In genomic region chr16:30066852-30067301, GRCm38 (mm10) we compare ENCODE assay signal across 8 mouse cellular contexts. TPM values are rescaled to one million over a fixed set of nuclear protein-coding genes. Genes with fewer than 3 reads are reported as not detected.
A peak's percentile ranks its signal among the peaks of the same experiment; 100 is the strongest.
DNase-seq lines count a peak whose midpoint lies in the region; ATAC-seq and TF ChIP-seq lines count a peak whose summit lies in the region.

No protein-coding gene starts in this region.

- peak overlapping the region; percentile 66 for H3K9ac ChIP-seq in hindbrain, embryonic 11.5 days (ENCODE audit: low read depth, low read length)
- H3K9ac ChIP-seq in lung, postnatal 0 days (replicated peaks; ENCODE audit: low read depth), result peak overlapping the region; percentile 82

- H3K4me3 ChIP-seq in G1E (ENCODE audit: low read depth, low read length), result peak overlapping the region; percentile 74
- H3K4me3 ChIP-seq in cerebellum, adult 2 months (replicated peaks; ENCODE audit: insufficient read depth, low read depth, low read length), result peak overlapping the region; percentile 54
- peak overlapping the region; percentile 55 for H3K4me3 ChIP-seq in hindbrain, embryonic 11.5 days (ENCODE audit: low read depth, low read length)
- peak overlapping the region; percentile 80 for H3K4me3 ChIP-seq in lung, postnatal 0 days (ENCODE audit: low read depth, low read length)

- H3K36me3 ChIP-seq in G1E (replicated peaks), result peaks cover 13% of the 10 kb centered on the region
- H3K36me3 ChIP-seq in hindbrain, embryonic 11.5 days (ENCODE audit: control insufficient read depth, insufficient read depth, low read length), result no peaks in the 10 kb centered on the region
- H3K36me3 ChIP-seq in lung, postnatal 0 days (ENCODE audit: insufficient read depth, low read length), result no peaks in the 10 kb centered on the region

- peak overlapping the region; percentile 83 for H3K4me2 ChIP-seq in hindbrain, embryonic 11.5 days (replicated peaks; ENCODE audit: low read depth, low read length)
- H3K4me2 ChIP-seq in lung, postnatal 0 days (replicated peaks; ENCODE audit: low read depth, low read length), result peak overlapping the region; percentile 95

- under 1% methylated on average over 44 of the region's 46 CpGs for WGBS in cerebellum, adult 2 months
- WGBS in hindbrain, embryonic 11.5 days, result under 1% methylated on average over 44 of the region's 46 CpGs
- WGBS in lung, postnatal 0 days, result 2% methylated on average over 22 of the region's 46 CpGs

- DNase-seq in G1E (ENCODE audit: low spot score), result peak; percentile 53
- DNase-seq in cerebellum, adult 2 months, result peak; percentile 83 to 85
- DNase-seq in forelimb bud, embryonic 11.5 days (ENCODE audit: low read depth, low spot score), result peak; percentile 78
- DNase-seq in hindbrain, embryonic 11.5 days (ENCODE audit: low spot score), result peak; percentile 87
- DNase-seq in layer of hippocampus, postnatal 14 days (ENCODE audit: low spot score in 2 of 2), result peak; percentile 83 to 85
- DNase-seq in lung, postnatal 0 days (ENCODE audit: low spot score), result peak; percentile 84
- DNase-seq in retina, postnatal 7 days (ENCODE audit: low read depth, low spot score), result peak; percentile 58
- DNase-seq in thymus, postnatal 4 days, result peak; percentile 95

- ATAC-seq in G1E (ENCODE audit: extremely low read depth, insufficient number of reproducible peaks, low FRiP score, poor library complexity, severe bottlenecking), result no peak
- no peak for ATAC-seq in hindbrain, embryonic 11.5 days (ENCODE audit: low FRiP score)
- ATAC-seq in lung, postnatal 0 days, result peak; percentile 2; the same call in 1 of the 2 replicates

- no peaks in the 10 kb centered on the region for H3K9me3 ChIP-seq in G1E (replicated peaks)
- H3K9me3 ChIP-seq in hindbrain, embryonic 11.5 days (ENCODE audit: control insufficient read depth, low read length), result no peaks in the 10 kb centered on the region
- no peaks in the 10 kb centered on the region for H3K9me3 ChIP-seq in lung, postnatal 0 days (ENCODE audit: low read length)

- H3K27ac ChIP-seq in cerebellum, adult 2 months (ENCODE audit: insufficient read depth, low read length), result peak overlapping the region; percentile 63
- H3K27ac ChIP-seq in hindbrain, embryonic 11.5 days (ENCODE audit: low read depth, low read length), result peak overlapping the region; percentile 60
- H3K27ac ChIP-seq in lung, postnatal 0 days (ENCODE audit: low read length), result peak overlapping the region; percentile 94

- 0 out of 2 replicates have a peak, but pooled peaks have one; percentile 4 for TF ChIP-seq POLR2A in cerebellum, adult 2 months (IDR thresholded peaks at IDR 0.05; ENCODE audit: borderline replicate concordance, insufficient read depth, low read length)

- H3K4me1 ChIP-seq in G1E (ENCODE audit: insufficient read depth, low read depth, low read length), result peaks cover 82% of the 10 kb centered on the region
- no peaks in the 10 kb centered on the region for H3K4me1 ChIP-seq in cerebellum, adult 2 months (ENCODE audit: control insufficient read depth, insufficient read depth, low read length)
- peaks cover 6% of the 10 kb centered on the region for H3K4me1 ChIP-seq in hindbrain, embryonic 11.5 days (replicated peaks; ENCODE audit: control insufficient read depth, insufficient read depth, low read length)
- H3K4me1 ChIP-seq in lung, postnatal 0 days (ENCODE audit: insufficient read depth, low read depth, low read length), result peaks cover 10% of the 10 kb centered on the region; the same call in 1 of the 2 replicates

- no peak for TF ChIP-seq EP300 in lung, postnatal 0 days (IDR thresholded peaks at IDR 0.05)

- H3K27me3 ChIP-seq in G1E (ENCODE audit: insufficient read depth, low read length), result peaks cover 7% of the 10 kb centered on the region; the same call in 1 of the 2 replicates
- peaks cover 11% of the 10 kb centered on the region; the same call in 1 of the 2 replicates for H3K27me3 ChIP-seq in cerebellum, adult 2 months (ENCODE audit: control insufficient read depth, insufficient read depth, low read length)
- H3K27me3 ChIP-seq in hindbrain, embryonic 11.5 days (ENCODE audit: control insufficient read depth, insufficient read depth, low read length), result peaks cover 25% of the 10 kb centered on the region
- H3K27me3 ChIP-seq in lung, postnatal 0 days (replicated peaks; ENCODE audit: insufficient read depth, low read length), result no peaks in the 10 kb centered on the region

- no peak for TF ChIP-seq CTCF in G1E (IDR thresholded peaks at IDR 0.05; ENCODE audit: low read depth, low read length)
- TF ChIP-seq CTCF in cerebellum, adult 2 months (IDR thresholded peaks at IDR 0.05; ENCODE audit: borderline replicate concordance, insufficient read depth, low read depth, low read length), result peak; percentile 37; the same call in 1 of the 2 replicates
- peak; percentile 77 for TF ChIP-seq CTCF in lung, postnatal 0 days (IDR thresholded peaks at IDR 0.05)

RNA-seq across cellular contexts. Expression of gene Hes1, which starts 2.7 kb away (rescaled TPM):
- 56.9 and 58.8 TPM in 2 replicates for total RNA-seq in G1E (2014; fragmentation: Nextera tagmentation)
- 80.3 and 80.7 TPM in 2 replicates for total RNA-seq in G1E (2017)
- polyA plus RNA-seq in G1E (2012), result 58.2 and 71.0 TPM in 2 replicates
- 22.4 and 24.5 TPM in 2 replicates for polyA plus RNA-seq in cerebellum, adult 2 months (2012; rRNA removed)
- polyA plus RNA-seq in hindbrain, embryonic 11.5 days (2014; fragmentation: Nextera tagmentation; extraction: Ambion mirVana), result 28.8 and 32.9 TPM in 2 replicates
- total RNA-seq in layer of hippocampus, postnatal 14 days (2021), result 10 to 100 TPM; 12.8 to 18.6 TPM
- polyA plus RNA-seq in lung, postnatal 0 days (2015; fragmentation: Nextera tagmentation; extraction: Ambion mirVana), result 89.1 and 93.9 TPM in 2 replicates
